Mouse (Mus musculus) midbrain, embryonic 11.5 days (tissue): Measurements from ENCODE around the gene Zbtb16. TPM values are rescaled to one million over a fixed set of nuclear protein-coding genes. Genes with fewer than 3 reads are reported as not detected.
A peak's percentile ranks its signal among the peaks of the same experiment; 100 is the strongest.

Source experiments
- ATAC-seq: fragments of 200-750 bp; cut with Nextera tagmentation; 2 replicates; pipeline ENCODE4 v1.8.0; 2017; ENCODE audit warnings: moderate TSS enrichment, moderate library complexity; ENCODE audit not compliant: low FRiP score
- DNase-seq: peaks from one replicate; pipeline ENCODE4 v3.0.0; 2015; ENCODE audit warnings: low spot score; ENCODE audit errors: missing footprints
- H3K27ac ChIP-seq: fragments of 300-500 bp; sonication (generic); 2 replicates; pipeline ENCODE4 v1.5.1; 2014; ENCODE audit warnings: low read depth, low read length
- H3K27me3 ChIP-seq: fragments of 300-500 bp; sonication (generic); 2 replicates; pipeline ENCODE4 v1.6.1; 2014; ENCODE audit warnings: mild to moderate bottlenecking, low read length, moderate library complexity, mixed read lengths; ENCODE audit not compliant: control insufficient read depth, insufficient read depth
- H3K36me3 ChIP-seq: fragments of 300-500 bp; sonication (generic); 2 replicates; pipeline ENCODE4 v1.6.1; 2014; ENCODE audit warnings: mild to moderate bottlenecking, low read length, moderate library complexity, mixed read lengths; ENCODE audit not compliant: control insufficient read depth, insufficient read depth
- H3K4me1 ChIP-seq: fragments of 300-500 bp; sonication (generic); 2 replicates; pipeline ENCODE4 v1.6.1; 2014; ENCODE audit warnings: low read length; ENCODE audit not compliant: control insufficient read depth, insufficient read depth
- H3K4me2 ChIP-seq: fragments of 300-500 bp; sonication (generic); 2 replicates; pipeline ENCODE4 v1.6.1; 2014; ENCODE audit warnings: mild to moderate bottlenecking, moderate library complexity
- H3K4me3 ChIP-seq: fragments of 300-500 bp; sonication (generic); 2 replicates; pipeline ENCODE4 v1.5.1; 2014; ENCODE audit warnings: low read depth, low read length
- H3K9ac ChIP-seq: fragments of 300-500 bp; sonication (generic); 2 replicates; pipeline ENCODE4 v1.6.1; 2014; ENCODE audit warnings: low read length
- H3K9me3 ChIP-seq: fragments of 300-500 bp; sonication (generic); 2 replicates; pipeline ENCODE4 v1.6.1; 2016; ENCODE audit warnings: low read length; ENCODE audit not compliant: control insufficient read depth
- WGBS: fragments of 180-500 bp; shearing (Covaris S2); extraction: QIAGEN DNeasy Blood & Tissue Kit; methylation state at CpG from one replicate; pipeline ENCODE4 v1.1.7; 2014; 5-methylcytosine and 5-hydroxymethylcytosine counted together
- polyA plus RNA-seq: library from polyadenylated mRNA; unstranded; fragments of >200 nt; fragmentation: Nextera tagmentation; extraction: Ambion mirVana; gene quantifications from 2 replicates; pipeline ENCODE4 v1.2.1, GENCODE M21; 2014

Zbtb16 gene
- polyA plus RNA-seq, 1 experiment from 2014 or later, result 15.0 TPM

GRCm38 (mm10) chr9:48740732-48741255 is 95.2 kb downstream of the Zbtb16 start:
- Histone ChIP-seq H3K9me3 (no peaks in the 10 kb centered on the region), H3K27me3 (no peaks in the 10 kb centered on the region), H3K4me2 (no peak overlapping the region), H3K27ac (no peak overlapping the region), H3K4me3 (no peak overlapping the region), H3K4me1 (peaks cover 16% of the 10 kb centered on the region), H3K36me3 (no peaks in the 10 kb centered on the region), H3K9ac (no peak overlapping the region)
- ATAC-seq (no peak), DNase-seq (no peak)
- WGBS, result 87% methylated on average over 4 of the region's 4 CpGs

DNA sequence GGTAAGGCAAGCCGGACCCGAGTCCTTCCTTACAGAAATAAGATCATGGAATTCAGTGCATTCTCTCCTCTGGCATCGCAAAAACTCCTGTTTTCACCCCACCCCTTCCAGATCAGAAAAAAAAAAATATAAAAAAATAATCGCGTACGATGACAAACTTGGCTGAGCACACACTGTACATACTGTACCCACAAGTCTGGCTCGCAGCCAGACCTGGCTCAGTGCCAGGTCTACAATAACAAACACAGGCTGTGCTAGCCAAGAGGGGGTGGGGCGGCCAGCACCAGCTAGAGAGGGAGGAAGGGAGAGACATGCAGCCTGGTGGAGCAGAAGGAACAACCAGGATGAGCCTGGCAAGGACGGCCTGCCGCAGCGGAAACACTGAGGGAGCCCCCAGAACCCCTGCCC is 95.9 kb downstream of the Zbtb16 start:
- Histone ChIP-seq H3K27ac (no peak overlapping the region), H3K36me3 (no peaks in the 10 kb centered on the region), H3K4me2 (no peak overlapping the region), H3K9me3 (no peaks in the 10 kb centered on the region), H3K27me3 (no peaks in the 10 kb centered on the region), H3K4me3 (no peak overlapping the region), H3K9ac (no peak overlapping the region), H3K4me1 (peaks cover 20% of the 10 kb centered on the region)
- WGBS, result 74% methylated on average over 11 of the region's 11 CpGs
- ATAC-seq (0 out of 2 replicates have a peak, but pooled peaks have one; percentile 44), DNase-seq (no peak)

- H3K4me2 ChIP-seq, result no peak overlapping the region
- no peak overlapping the region for H3K9ac ChIP-seq
- H3K9me3 ChIP-seq, result no peaks in the 10 kb centered on the region
- no peak overlapping the region for H3K4me3 ChIP-seq
- DNase-seq, result no peak
- no peak for ATAC-seq
- H3K27me3 ChIP-seq, result no peaks in the 10 kb centered on the region
- WGBS, result 92% methylated on average over 9 of the region's 9 CpGs
- peaks cover 28% of the 10 kb centered on the region for H3K4me1 ChIP-seq
- no peaks in the 10 kb centered on the region for H3K36me3 ChIP-seq
- no peak overlapping the region for H3K27ac ChIP-seq
Observed at GRCm38 (mm10) chr9:48738795-48739476, 97.1 kb downstream of the Zbtb16 start.

DNA sequence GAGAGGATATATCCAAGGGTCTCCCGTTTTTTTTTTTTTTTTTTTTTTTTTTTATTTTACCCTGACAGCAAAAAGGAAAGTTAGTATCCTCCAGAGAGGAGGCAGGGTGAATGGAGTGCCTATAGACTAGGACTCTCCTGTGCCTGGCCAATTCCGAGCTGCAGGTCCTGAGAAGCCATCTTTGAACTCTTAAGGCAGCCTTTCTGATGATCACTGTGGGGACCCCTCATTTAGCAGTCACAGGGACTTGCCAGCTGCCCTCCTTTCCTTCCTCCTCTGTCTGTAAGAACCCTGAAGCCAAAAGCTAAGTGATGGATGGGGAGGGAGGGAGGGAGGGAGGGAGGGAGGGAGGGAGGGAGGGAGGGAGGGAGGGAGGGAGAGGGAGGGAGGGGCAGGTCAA is 98.1 kb downstream of the Zbtb16 start:
- Histone ChIP-seq H3K4me2 (no peak overlapping the region), H3K36me3 (no peaks in the 10 kb centered on the region), H3K9ac (no peak overlapping the region), H3K27ac (no peak overlapping the region), H3K4me3 (no peak overlapping the region), H3K27me3 (no peaks in the 10 kb centered on the region), H3K4me1 (peaks cover 35% of the 10 kb centered on the region), H3K9me3 (no peaks in the 10 kb centered on the region)
- ATAC-seq (no peak), DNase-seq (no peak)
- whole genome bisulfite sequencing, result 50% methylated on average over 2 of the region's 2 CpGs

DNA sequence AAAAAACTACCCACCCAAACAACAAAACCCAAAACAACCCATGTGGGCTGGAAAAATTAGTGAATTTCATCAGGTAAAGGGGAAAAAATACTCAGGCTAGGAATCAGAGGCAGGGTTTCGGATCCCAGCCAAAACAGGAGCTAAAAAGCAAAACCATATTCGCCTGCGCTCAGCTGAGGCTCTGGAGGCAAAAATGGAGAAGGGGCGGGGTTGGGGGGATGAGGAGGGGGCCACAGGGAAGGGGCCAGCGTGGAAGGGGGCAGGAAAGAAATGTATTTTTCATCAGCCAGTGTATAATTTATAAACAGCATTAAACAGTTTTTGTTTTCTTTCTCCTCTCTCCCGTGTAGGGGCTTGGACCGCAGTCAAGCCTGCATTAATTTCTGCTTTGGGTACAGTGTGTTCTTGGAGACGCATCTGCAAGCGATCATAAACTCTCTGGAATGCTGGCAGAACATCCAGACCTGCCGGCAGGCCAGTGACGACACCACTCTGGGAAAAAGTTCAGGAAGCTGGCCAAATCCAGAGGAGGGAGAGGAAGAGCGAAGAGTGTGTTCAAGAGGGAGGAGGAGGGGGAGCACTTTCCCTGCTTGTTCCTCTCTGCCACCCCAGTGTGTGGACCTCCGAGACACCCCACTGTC is 98.7 kb downstream of the Zbtb16 start:
- Histone ChIP-seq H3K27ac (no peak overlapping the region), H3K4me2 (no peak overlapping the region), H3K4me3 (no peak overlapping the region), H3K27me3 (no peaks in the 10 kb centered on the region), H3K9me3 (no peaks in the 10 kb centered on the region), H3K9ac (no peak overlapping the region), H3K36me3 (no peaks in the 10 kb centered on the region), H3K4me1 (peaks cover 35% of the 10 kb centered on the region)
- ATAC-seq (no peak), DNase-seq (no peak)
- 60% methylated on average over 13 of the region's 13 CpGs for WGBS

DNA sequence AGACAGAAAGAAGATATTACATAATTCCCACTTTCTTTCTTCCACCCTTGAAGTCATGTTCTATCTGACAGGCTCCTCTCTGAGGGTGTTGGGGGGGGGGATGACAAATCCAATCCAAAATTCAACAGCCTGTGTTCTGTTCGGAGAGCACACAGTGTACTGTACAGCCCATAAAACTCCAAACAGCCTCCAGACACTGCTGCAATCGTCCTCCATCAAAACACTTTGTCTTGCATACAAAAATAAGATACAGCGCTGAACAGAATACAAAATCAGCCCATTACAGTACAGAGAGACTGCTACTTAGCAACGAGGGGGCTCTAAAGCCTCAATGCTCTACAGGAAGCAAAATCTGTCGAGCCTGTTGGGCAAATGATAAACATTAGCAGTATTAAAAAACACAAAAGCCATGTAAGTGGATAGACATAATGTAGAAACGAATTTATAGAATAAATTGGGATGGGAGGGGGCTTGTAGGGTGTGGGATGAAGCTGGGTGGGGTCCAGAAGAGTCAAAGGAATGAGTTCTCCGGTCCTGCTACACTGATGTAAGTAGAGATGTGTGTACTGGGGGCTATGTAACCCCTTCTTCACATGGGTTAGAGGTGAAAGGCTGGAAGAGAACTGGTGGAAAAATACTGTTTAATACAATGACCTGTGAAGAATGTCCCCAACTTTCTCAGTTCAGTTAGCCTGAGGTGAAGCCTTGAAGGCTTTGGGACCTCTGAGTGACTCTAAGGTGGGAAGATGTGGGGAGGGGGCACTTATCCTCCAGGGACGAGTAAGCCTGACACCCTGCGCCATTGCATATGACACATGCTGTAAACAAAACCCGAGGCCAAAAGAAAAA is 99.4 kb downstream of the Zbtb16 start:
- no peaks in the 10 kb centered on the region for H3K27me3 ChIP-seq
- no peak overlapping the region for H3K4me3 ChIP-seq
- no peaks in the 10 kb centered on the region for H3K36me3 ChIP-seq
- no peak overlapping the region for H3K4me2 ChIP-seq
- no peaks in the 10 kb centered on the region for H3K9me3 ChIP-seq
- no peak overlapping the region for H3K9ac ChIP-seq
- DNase-seq (no peak), ATAC-seq (no peak)
- no peak overlapping the region for H3K27ac ChIP-seq
- H3K4me1 ChIP-seq, result peaks cover 35% of the 10 kb centered on the region
- WGBS, result 70% methylated on average over 10 of the region's 10 CpGs

DNA sequence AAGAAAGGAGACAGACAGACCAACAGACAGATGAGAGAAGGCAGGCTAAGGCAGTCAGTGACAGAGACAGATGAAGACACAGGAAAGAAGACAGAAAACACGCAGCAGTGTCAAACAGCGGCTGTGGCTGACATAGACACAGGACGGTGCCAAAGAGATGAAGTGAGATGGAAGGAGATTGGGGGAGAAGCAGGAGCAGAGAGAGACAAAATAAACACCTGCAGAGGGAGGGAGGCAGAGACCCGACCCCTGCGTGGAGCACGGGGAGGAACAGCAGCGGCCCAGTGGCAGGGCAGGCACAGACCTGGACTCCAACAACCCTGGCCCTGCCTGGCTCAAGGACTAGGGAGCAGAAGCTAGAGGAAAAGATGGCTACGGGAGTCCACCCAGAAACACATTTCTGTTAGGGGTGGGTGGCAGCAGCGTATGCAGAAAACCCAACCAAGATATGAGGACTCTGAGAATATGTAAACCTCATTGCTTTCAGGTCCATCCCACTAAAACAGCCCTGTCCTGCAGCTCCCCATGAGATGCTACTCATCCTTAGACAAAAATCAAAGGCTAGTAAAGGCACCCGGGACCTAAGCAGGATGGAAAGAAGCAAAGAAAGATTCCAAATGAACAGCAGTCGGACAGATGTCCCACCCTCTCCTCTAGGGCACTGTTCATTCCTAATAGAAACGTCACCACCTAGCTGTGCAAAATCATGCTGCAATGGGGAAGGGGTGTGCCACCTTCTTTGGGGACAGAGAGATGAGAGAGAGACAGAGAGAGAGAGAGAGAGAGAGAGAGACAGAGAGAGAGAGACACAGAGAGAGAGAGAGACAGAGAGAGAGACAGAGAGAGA is 100.3 kb downstream of the Zbtb16 start:
- Histone ChIP-seq H3K9ac (no peak overlapping the region), H3K27ac (no peak overlapping the region), H3K27me3 (no peaks in the 10 kb centered on the region), H3K36me3 (no peaks in the 10 kb centered on the region), H3K4me2 (no peak overlapping the region), H3K4me1 (peaks cover 40% of the 10 kb centered on the region), H3K9me3 (no peaks in the 10 kb centered on the region), H3K4me3 (no peak overlapping the region)
- WGBS, result 59% methylated on average over 12 of the region's 12 CpGs
- no peak for DNase-seq
- ATAC-seq, result no peak

DNA sequence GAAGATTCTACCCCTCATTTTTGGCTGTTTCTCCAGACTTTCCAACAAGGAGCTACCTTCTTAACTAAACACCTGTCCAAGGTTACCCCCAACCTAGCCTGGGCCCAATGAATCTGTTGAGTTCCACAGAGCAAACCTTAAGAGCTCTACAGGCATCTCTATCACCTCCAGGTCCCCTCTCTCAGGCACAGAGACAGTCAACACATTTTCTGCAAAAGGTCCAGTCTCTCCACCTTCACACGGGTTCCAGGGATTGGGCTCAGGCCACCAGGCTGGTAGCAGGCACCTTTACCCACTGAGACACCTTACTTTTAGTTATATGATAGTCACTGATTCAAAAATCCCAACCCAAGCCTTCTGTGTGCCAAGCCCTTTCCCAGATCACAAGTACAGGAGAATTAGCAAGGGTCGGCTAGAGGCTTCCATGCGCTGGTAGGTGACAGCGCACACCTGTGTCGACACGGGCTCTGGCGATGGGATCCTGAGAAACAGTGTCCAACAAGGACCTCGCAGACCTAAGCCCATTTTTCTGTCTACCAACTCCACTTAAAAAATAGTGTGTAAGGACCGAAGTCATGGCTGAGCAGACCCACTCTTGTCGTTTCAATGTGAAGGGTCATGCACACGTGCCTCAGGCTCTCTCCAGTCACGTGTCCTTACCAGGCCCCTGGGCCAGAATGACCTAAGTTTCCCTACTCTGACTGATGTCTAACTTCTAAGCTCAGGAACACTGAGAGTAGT is 101.1 kb downstream of the Zbtb16 start:
- ATAC-seq, result no peak
- 87% methylated on average over 12 of the region's 12 CpGs for WGBS
- peaks cover 43% of the 10 kb centered on the region for H3K4me1 ChIP-seq
- no peaks in the 10 kb centered on the region for H3K36me3 ChIP-seq
- no peak for DNase-seq
- no peak overlapping the region for H3K9ac ChIP-seq
- H3K9me3 ChIP-seq, result no peaks in the 10 kb centered on the region
- H3K27me3 ChIP-seq, result no peaks in the 10 kb centered on the region
- no peak overlapping the region for H3K4me2 ChIP-seq
- no peak overlapping the region for H3K4me3 ChIP-seq
- H3K27ac ChIP-seq, result peak overlapping the region; percentile 11; the same call in 1 of the 2 replicates
